Mouse (Mus musculus): ENCODE results near the gene Mettl7b.
"Not testable (repeated sequence)": the region's sequence is repeated elsewhere in the genome, so short reads cannot be mapped to it uniquely, and the experiment has no call there.

The Mettl7b gene

GRCm38 (mm10) chr10:128960590-128961584, at the start of gene Mettl7b:
TSS of gene Mettl7b (minus strand) at chr10:128960988.
- peak; percentile 78 for DNase-seq

- DNase-seq, result no peak
Observed at GRCm38 (mm10) chr10:129010288-129010841, 49.6 kb upstream of the Mettl7b start, which contains the start of gene Olfr763. TSS of gene Olfr763 (plus strand) at chr10:129010791.

GRCm38 (mm10) chr10:129004032-129004920, 43.5 kb upstream of the Mettl7b start:
- no peak for DNase-seq

- DNase-seq, result no peak
Observed at GRCm38 (mm10) chr10:128996523-128997040, 35.8 kb upstream of the Mettl7b start.

GRCm38 (mm10) chr10:128995796-128996195, 35.0 kb upstream of the Mettl7b start:
- no peak for DNase-seq

- DNase-seq, result no peak
Observed at GRCm38 (mm10) chr10:128990994-128991393, 30.2 kb upstream of the Mettl7b start.

- not testable (repeated sequence) for DNase-seq
Observed at GRCm38 (mm10) chr10:128990129-128990850, 29.5 kb upstream of the Mettl7b start.

GRCm38 (mm10) chr10:128989131-128989530, 28.3 kb upstream of the Mettl7b start, which contains the start of gene Olfr9:
TSS of gene Olfr9 (plus strand) at chr10:128989431.
- DNase-seq, result not testable (repeated sequence)

- no peak for DNase-seq
Observed at GRCm38 (mm10) chr10:128980644-128981365, 20.0 kb upstream of the Mettl7b start.

- peak; percentile 31 for DNase-seq
Observed at GRCm38 (mm10) chr10:128977522-128978114, 16.8 kb upstream of the Mettl7b start.

- no peak for DNase-seq
Observed at GRCm38 (mm10) chr10:128976395-128976794, 15.6 kb upstream of the Mettl7b start.

- no peak for DNase-seq
Observed at GRCm38 (mm10) chr10:128972841-128973240, 12.1 kb upstream of the Mettl7b start.

GRCm38 (mm10) chr10:128970740-128971250, 10.0 kb upstream of the Mettl7b start:
- DNase-seq, result no peak

- no peak for DNase-seq
Observed at GRCm38 (mm10) chr10:128968341-128968749, 7.6 kb upstream of the Mettl7b start.

GRCm38 (mm10) chr10:128965871-128966270, 5.1 kb upstream of the Mettl7b start:
- no peak for DNase-seq

- DNase-seq, result peak; percentile 83
Observed at GRCm38 (mm10) chr10:128964961-128965360, 4.2 kb upstream of the Mettl7b start.

GRCm38 (mm10) chr10:128960142-128960541, 646 bp downstream of the Mettl7b start:
- no peak for DNase-seq

- DNase-seq, result no peak
Observed at GRCm38 (mm10) chr10:128958340-128958739, 2.4 kb downstream of the Mettl7b start.

- no peak for DNase-seq
Observed at GRCm38 (mm10) chr10:128950208-128950887, 10.4 kb downstream of the Mettl7b start.

- DNase-seq, result no peak
Observed at GRCm38 (mm10) chr10:128947496-128947895, 13.3 kb downstream of the Mettl7b start.
